Mouse (Mus musculus) spleen, adult 18-20 months (tissue): ENCODE results near the gene Sptbn1.
A peak's percentile ranks its signal among the peaks of the same experiment; 100 is the strongest.
"Not testable (repeated sequence)": the region's sequence is repeated elsewhere in the genome, so short reads cannot be mapped to it uniquely, and the experiment has no call there.

Source experiments
- DNase-seq, 2 experiments: peaks; one replicate each; pipeline ENCODE4 v3.0.0; 2022; ENCODE audit warnings: mixed read lengths in 2 of 2

Sptbn1 gene

GRCm38 (mm10) chr11:30255211-30255610, 12.8 kb downstream of the Sptbn1 start:
- not testable (repeated sequence) for DNase-seq

GRCm38 (mm10) chr11:30251294-30251904, 16.6 kb downstream of the Sptbn1 start:
- no peak for DNase-seq

- no peak for DNase-seq
Observed at GRCm38 (mm10) chr11:30249452-30250016, 18.4 kb downstream of the Sptbn1 start.

- no peak for DNase-seq
Observed at GRCm38 (mm10) chr11:30247106-30247505, 20.9 kb downstream of the Sptbn1 start.

- no peak for DNase-seq
Observed at GRCm38 (mm10) chr11:30246161-30246560, 21.8 kb downstream of the Sptbn1 start.

GRCm38 (mm10) chr11:30244172-30244571, 23.8 kb downstream of the Sptbn1 start:
- no peak for DNase-seq

- DNase-seq, result no peak
Observed at GRCm38 (mm10) chr11:30243591-30243990, 24.4 kb downstream of the Sptbn1 start.

GRCm38 (mm10) chr11:30240861-30241260, 27.1 kb downstream of the Sptbn1 start:
- DNase-seq, result no peak

- peak in 1 of 2 experiments; percentile 9 for DNase-seq
Observed at GRCm38 (mm10) chr11:30237960-30238359, 30.0 kb downstream of the Sptbn1 start.

- DNase-seq, result no peak
Observed at GRCm38 (mm10) chr11:30236681-30237242, 31.2 kb downstream of the Sptbn1 start.

GRCm38 (mm10) chr11:30235666-30236065, 32.3 kb downstream of the Sptbn1 start:
- no peak for DNase-seq

GRCm38 (mm10) chr11:30235218-30235617, 32.8 kb downstream of the Sptbn1 start:
- DNase-seq, result no peak

- DNase-seq, result no peak
Observed at GRCm38 (mm10) chr11:30233946-30234345, 34.0 kb downstream of the Sptbn1 start.

GRCm38 (mm10) chr11:30232082-30232481, 35.9 kb downstream of the Sptbn1 start:
- no peak for DNase-seq

GRCm38 (mm10) chr11:30231336-30231735, 36.6 kb downstream of the Sptbn1 start:
- DNase-seq, result no peak

- no peak for DNase-seq
Observed at GRCm38 (mm10) chr11:30230330-30230771, 37.6 kb downstream of the Sptbn1 start.

GRCm38 (mm10) chr11:30226756-30227155, 41.2 kb downstream of the Sptbn1 start:
- no peak for DNase-seq

- no peak for DNase-seq
Observed at GRCm38 (mm10) chr11:30224599-30224998, 43.4 kb downstream of the Sptbn1 start.

- DNase-seq, result peak in 1 of 2 experiments; percentile 24
Observed at GRCm38 (mm10) chr11:30222636-30223035, 45.3 kb downstream of the Sptbn1 start.

GRCm38 (mm10) chr11:30221043-30221442, 46.9 kb downstream of the Sptbn1 start:
- DNase-seq, result no peak

- DNase-seq, result no peak
Observed at GRCm38 (mm10) chr11:30218386-30218785, 49.6 kb downstream of the Sptbn1 start.

GRCm38 (mm10) chr11:30217496-30217895, 50.5 kb downstream of the Sptbn1 start:
- no peak for DNase-seq

GRCm38 (mm10) chr11:30211663-30212416, 56.1 kb downstream of the Sptbn1 start:
- no peak for DNase-seq

GRCm38 (mm10) chr11:30211141-30211540, 56.8 kb downstream of the Sptbn1 start:
- DNase-seq, result no peak
